Mouse (Mus musculus): ENCODE measurements at regions not wholly inside any gene's neighbourhood (a gene's known extent, or its start where the extent isn't known, plus 50 kb on each side); places are given as distances from the start of the nearest gene placed in this dataset.

GRCm38 (mm10) chr16:46965741-46966140, 467.4 kb upstream of the Nectin3 start:
- DNase-seq (ENCODE audit: low spot score): no peak
- H3K4me3 ChIP-seq (ENCODE audit: low read depth, low read length): no peak overlapping the region
- no peak overlapping the region for H3K4me2 ChIP-seq (ENCODE audit: low read depth, low read length)
- no peaks in the 10 kb centered on the region for H3K9me3 ChIP-seq (replicated peaks; ENCODE audit: control insufficient read depth, low read length)
- no peak overlapping the region for H3K9ac ChIP-seq (replicated peaks; ENCODE audit: low read length)
- no peaks in the 10 kb centered on the region for H3K27me3 ChIP-seq (ENCODE audit: control insufficient read depth, insufficient read depth, low read length)
- no peaks in the 10 kb centered on the region for H3K36me3 ChIP-seq (replicated peaks; ENCODE audit: control insufficient read depth, insufficient read depth, low read depth, low read length)
- H3K4me1 ChIP-seq (ENCODE audit: control insufficient read depth, insufficient read depth, low read length): no peaks in the 10 kb centered on the region
- H3K27ac ChIP-seq (replicated peaks; ENCODE audit: low read depth, low read length): no peak overlapping the region
- ATAC-seq (replicated peaks; ENCODE audit: insufficient number of reproducible peaks, low FRiP score, low TSS enrichment, low read depth): no peak
- WGBS: 92% methylated on average over 7 of the region's 7 CpGs

GRCm38 (mm10) chr16:46956990-46957389, 458.7 kb upstream of the Nectin3 start:
- Histone ChIP-seq H3K27me3 (ENCODE audit: control insufficient read depth, insufficient read depth, low read length) (no peaks in the 10 kb centered on the region), H3K9me3 (replicated peaks; ENCODE audit: control insufficient read depth, low read length) (no peaks in the 10 kb centered on the region), H3K9ac (replicated peaks; ENCODE audit: low read length) (no peak overlapping the region), H3K36me3 (replicated peaks; ENCODE audit: control insufficient read depth, insufficient read depth, low read depth, low read length) (no peaks in the 10 kb centered on the region), H3K4me2 (ENCODE audit: low read depth, low read length) (no peak overlapping the region), H3K4me3 (ENCODE audit: low read depth, low read length) (no peak overlapping the region), H3K27ac (replicated peaks; ENCODE audit: low read depth, low read length) (no peak overlapping the region), H3K4me1 (ENCODE audit: control insufficient read depth, insufficient read depth, low read length) (no peaks in the 10 kb centered on the region)
- 94% methylated on average over 1 of the region's 1 CpGs for WGBS
- no peak for DNase-seq (ENCODE audit: low spot score)
- ATAC-seq (replicated peaks; ENCODE audit: insufficient number of reproducible peaks, low FRiP score, low TSS enrichment, low read depth): no peak

- no peak overlapping the region for H3K27ac ChIP-seq (replicated peaks; ENCODE audit: low read depth, low read length)
- no peak overlapping the region for H3K4me2 ChIP-seq (ENCODE audit: low read depth, low read length)
- WGBS: 58% methylated on average over 3 of the region's 3 CpGs
- DNase-seq (ENCODE audit: low spot score): peak; percentile 0
- no peaks in the 10 kb centered on the region for H3K9me3 ChIP-seq (replicated peaks; ENCODE audit: control insufficient read depth, low read length)
- no peak for ATAC-seq (replicated peaks; ENCODE audit: insufficient number of reproducible peaks, low FRiP score, low TSS enrichment, low read depth)
- no peaks in the 10 kb centered on the region for H3K27me3 ChIP-seq (ENCODE audit: control insufficient read depth, insufficient read depth, low read length)
- no peaks in the 10 kb centered on the region for H3K36me3 ChIP-seq (replicated peaks; ENCODE audit: control insufficient read depth, insufficient read depth, low read depth, low read length)
- no peaks in the 10 kb centered on the region for H3K4me1 ChIP-seq (ENCODE audit: control insufficient read depth, insufficient read depth, low read length)
- H3K4me3 ChIP-seq (ENCODE audit: low read depth, low read length): no peak overlapping the region
- H3K9ac ChIP-seq (replicated peaks; ENCODE audit: low read length): no peak overlapping the region
Measured at GRCm38 (mm10) chr16:46926060-46926459, 427.7 kb upstream of the Nectin3 start.

- Histone ChIP-seq H3K27me3 (ENCODE audit: control insufficient read depth, insufficient read depth, low read length) (no peaks in the 10 kb centered on the region), H3K4me1 (ENCODE audit: control insufficient read depth, insufficient read depth, low read length) (no peaks in the 10 kb centered on the region), H3K9me3 (replicated peaks; ENCODE audit: control insufficient read depth, low read length) (no peaks in the 10 kb centered on the region), H3K4me2 (ENCODE audit: low read depth, low read length) (no peak overlapping the region), H3K4me3 (ENCODE audit: low read depth, low read length) (no peak overlapping the region), H3K36me3 (replicated peaks; ENCODE audit: control insufficient read depth, insufficient read depth, low read depth, low read length) (no peaks in the 10 kb centered on the region), H3K9ac (replicated peaks; ENCODE audit: low read length) (no peak overlapping the region), H3K27ac (replicated peaks; ENCODE audit: low read depth, low read length) (no peak overlapping the region)
- peak; percentile 3 for DNase-seq (ENCODE audit: low spot score)
- no peak for ATAC-seq (replicated peaks; ENCODE audit: insufficient number of reproducible peaks, low FRiP score, low TSS enrichment, low read depth)
- whole genome bisulfite sequencing: 54% methylated on average over 2 of the region's 2 CpGs
Measured at GRCm38 (mm10) chr16:46894576-46895203, 396.4 kb upstream of the Nectin3 start.

GRCm38 (mm10) chr16:46878739-46879138, 380.4 kb upstream of the Nectin3 start:
- no peak overlapping the region for H3K4me2 ChIP-seq (ENCODE audit: low read depth, low read length)
- no peaks in the 10 kb centered on the region for H3K27me3 ChIP-seq (ENCODE audit: control insufficient read depth, insufficient read depth, low read length)
- no peaks in the 10 kb centered on the region for H3K9me3 ChIP-seq (replicated peaks; ENCODE audit: control insufficient read depth, low read length)
- ATAC-seq (replicated peaks; ENCODE audit: insufficient number of reproducible peaks, low FRiP score, low TSS enrichment, low read depth): no peak
- no peak for DNase-seq (ENCODE audit: low spot score)
- whole genome bisulfite sequencing: 84% methylated on average over 2 of the region's 2 CpGs
- H3K4me1 ChIP-seq (ENCODE audit: control insufficient read depth, insufficient read depth, low read length): no peaks in the 10 kb centered on the region
- H3K9ac ChIP-seq (replicated peaks; ENCODE audit: low read length): no peak overlapping the region
- no peaks in the 10 kb centered on the region for H3K36me3 ChIP-seq (replicated peaks; ENCODE audit: control insufficient read depth, insufficient read depth, low read depth, low read length)
- H3K27ac ChIP-seq (replicated peaks; ENCODE audit: low read depth, low read length): no peak overlapping the region
- no peak overlapping the region for H3K4me3 ChIP-seq (ENCODE audit: low read depth, low read length)

- no peak overlapping the region for H3K27ac ChIP-seq (replicated peaks; ENCODE audit: low read depth, low read length)
- DNase-seq (ENCODE audit: low spot score) (no peak), ATAC-seq (replicated peaks; ENCODE audit: insufficient number of reproducible peaks, low FRiP score, low TSS enrichment, low read depth) (no peak)
- H3K9ac ChIP-seq (replicated peaks; ENCODE audit: low read length): no peak overlapping the region
- 74% methylated on average over 2 of the region's 2 CpGs for WGBS
- no peaks in the 10 kb centered on the region for H3K27me3 ChIP-seq (ENCODE audit: control insufficient read depth, insufficient read depth, low read length)
- H3K4me2 ChIP-seq (ENCODE audit: low read depth, low read length): no peak overlapping the region
- H3K36me3 ChIP-seq (replicated peaks; ENCODE audit: control insufficient read depth, insufficient read depth, low read depth, low read length): no peaks in the 10 kb centered on the region
- H3K4me1 ChIP-seq (ENCODE audit: control insufficient read depth, insufficient read depth, low read length): no peaks in the 10 kb centered on the region
- H3K9me3 ChIP-seq (replicated peaks; ENCODE audit: control insufficient read depth, low read length): no peaks in the 10 kb centered on the region
- no peak overlapping the region for H3K4me3 ChIP-seq (ENCODE audit: low read depth, low read length)
Measured at GRCm38 (mm10) chr16:46863959-46864358, 365.6 kb upstream of the Nectin3 start.

GRCm38 (mm10) chr16:46849534-46849933, 351.2 kb upstream of the Nectin3 start:
- H3K27ac ChIP-seq (replicated peaks; ENCODE audit: low read depth, low read length): no peak overlapping the region
- no peak overlapping the region for H3K9ac ChIP-seq (replicated peaks; ENCODE audit: low read length)
- no peak for DNase-seq (ENCODE audit: low spot score)
- WGBS: 90% methylated on average over 4 of the region's 4 CpGs
- no peak for ATAC-seq (replicated peaks; ENCODE audit: insufficient number of reproducible peaks, low FRiP score, low TSS enrichment, low read depth)
- no peaks in the 10 kb centered on the region for H3K27me3 ChIP-seq (ENCODE audit: control insufficient read depth, insufficient read depth, low read length)
- H3K36me3 ChIP-seq (replicated peaks; ENCODE audit: control insufficient read depth, insufficient read depth, low read depth, low read length): no peaks in the 10 kb centered on the region
- no peak overlapping the region for H3K4me3 ChIP-seq (ENCODE audit: low read depth, low read length)
- H3K4me1 ChIP-seq (ENCODE audit: control insufficient read depth, insufficient read depth, low read length): no peaks in the 10 kb centered on the region
- H3K4me2 ChIP-seq (ENCODE audit: low read depth, low read length): no peak overlapping the region
- no peaks in the 10 kb centered on the region for H3K9me3 ChIP-seq (replicated peaks; ENCODE audit: control insufficient read depth, low read length)

- H3K9me3 ChIP-seq (replicated peaks; ENCODE audit: control insufficient read depth, low read length): no peaks in the 10 kb centered on the region
- H3K4me3 ChIP-seq (ENCODE audit: low read depth, low read length): no peak overlapping the region
- DNase-seq (ENCODE audit: low spot score): no peak
- H3K36me3 ChIP-seq (replicated peaks; ENCODE audit: control insufficient read depth, insufficient read depth, low read depth, low read length): no peaks in the 10 kb centered on the region
- no peak overlapping the region for H3K9ac ChIP-seq (replicated peaks; ENCODE audit: low read length)
- H3K27me3 ChIP-seq (ENCODE audit: control insufficient read depth, insufficient read depth, low read length): no peaks in the 10 kb centered on the region
- H3K4me2 ChIP-seq (ENCODE audit: low read depth, low read length): no peak overlapping the region
- H3K27ac ChIP-seq (replicated peaks; ENCODE audit: low read depth, low read length): no peak overlapping the region
- no peak for ATAC-seq (replicated peaks; ENCODE audit: insufficient number of reproducible peaks, low FRiP score, low TSS enrichment, low read depth)
- H3K4me1 ChIP-seq (ENCODE audit: control insufficient read depth, insufficient read depth, low read length): no peaks in the 10 kb centered on the region
Measured at GRCm38 (mm10) chr16:46848755-46849154, 350.4 kb upstream of the Nectin3 start.

Measured in embryonic facial prominence, embryonic 11.5 days (tissue).